In the genomic region with DNA sequence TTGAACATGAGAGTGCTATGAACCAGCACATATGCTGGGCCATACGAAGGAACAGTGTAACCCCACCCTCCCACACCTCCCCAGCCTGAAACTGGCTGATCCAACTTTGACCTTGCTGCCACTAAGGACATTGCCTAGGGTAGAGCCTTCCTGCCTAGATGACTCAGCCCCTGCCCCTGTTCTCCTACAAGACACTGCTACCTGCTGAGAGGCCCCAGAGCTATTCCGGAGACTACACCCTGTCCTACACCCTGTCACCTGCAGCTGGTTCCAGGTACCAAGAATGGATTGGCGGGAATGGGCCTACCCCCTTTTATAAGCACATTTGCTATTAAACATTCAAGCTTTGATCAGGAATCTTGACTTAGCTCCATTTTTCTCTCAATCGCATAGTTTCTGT, we compare ENCODE assay signal across 22 mouse cellular contexts. TPM values are rescaled to one million over a fixed set of nuclear protein-coding genes. Genes with fewer than 3 reads are reported as not detected.
A peak's percentile ranks its signal among the peaks of the same experiment; 100 is the strongest.
DNase-seq lines count a peak whose midpoint lies in the region; ATAC-seq and TF ChIP-seq lines count a peak whose summit lies in the region.
"Had no signal": no experiment of that assay in that cellular context is flagged by ENCODE, and none has a peak within 500 bp of the region (broad histone marks: within the 10 kb centered on the region; RNA-seq: fewer than 3 reads in every experiment).

No protein-coding gene starts in this region.

- H3K4me3 ChIP-seq in ES-Bruce4 (ENCODE audit: low read depth, low read length), result no peak overlapping the region
- H3K4me3 ChIP-seq: erythroblast, embryonic 14.5 days; forebrain, embryonic 10.5 days; forebrain, embryonic 12.5 days had no signal

- 0 out of 2 replicates have a peak overlapping the region, but pooled peaks have one; percentile 14 for H3K27ac ChIP-seq in ES-Bruce4 (ENCODE audit: insufficient read depth, low read length)
- H3K27ac ChIP-seq: forebrain, embryonic 10.5 days; forebrain, embryonic 12.5 days had no signal

- TF ChIP-seq CTCF in ES-Bruce4 (IDR thresholded peaks at IDR 0.05; ENCODE audit: low read depth, low read length), result no peak

- H3K27me3 ChIP-seq in ES-Bruce4 (ENCODE audit: control insufficient read depth, insufficient read depth, low read length, poor library complexity, severe bottlenecking), result no peaks in the 10 kb centered on the region
- H3K27me3 ChIP-seq: forebrain, embryonic 12.5 days; Patski had no signal

- no peaks in the 10 kb centered on the region for H3K4me1 ChIP-seq in ES-Bruce4 (ENCODE audit: control insufficient read depth, insufficient read depth, low read length)
- H3K4me1 ChIP-seq: forebrain, embryonic 12.5 days had no signal

- no peak for ATAC-seq in erythroblast, adult 5-6 weeks (replicated peaks; ENCODE audit: low FRiP score, poor library complexity, severe bottlenecking)
- ATAC-seq: activated CD4-positive, CD25-positive, alpha-beta regulatory T cell, adult 4 months; forebrain, embryonic 14.5 days; forebrain, embryonic 16.5 days; Patski had no signal

- H3K9ac ChIP-seq in ES-Bruce4 (ENCODE audit: low read depth, poor library complexity, severe bottlenecking), result no peak overlapping the region
- H3K9ac ChIP-seq: forebrain, embryonic 12.5 days had no signal

- TF ChIP-seq EP300 in ES-Bruce4 (IDR thresholded peaks at IDR 0.05; ENCODE audit: insufficient read depth, low read depth, low read length), result no peak

- H3K9me3 ChIP-seq in ES-Bruce4 (replicated peaks; ENCODE audit: control insufficient read depth, insufficient read depth, low read length, poor library complexity, severe bottlenecking), result no peaks in the 10 kb centered on the region; the same call in 1 of the 2 replicates
- H3K9me3 ChIP-seq: forebrain, embryonic 10.5 days; forebrain, embryonic 12.5 days; G1E had no signal

- TF ChIP-seq POLR2A in ES-Bruce4 (IDR thresholded peaks at IDR 0.05; ENCODE audit: insufficient read depth, low read length), result no peak

- DNase-seq in ES-CJ7 (ENCODE audit: low read depth, low spot score), result peak; percentile 50
- peak; percentile 63 for DNase-seq in R1 (ENCODE audit: low read depth, low spot score)
- no peak for DNase-seq in layer of hippocampus, adult 9-10 months (ENCODE audit: low spot score)
- no peak for DNase-seq in ovary, postnatal 14 days (ENCODE audit: low spot score)
- DNase-seq: adrenal gland, adult 8-10 months; adrenal gland, postnatal 14 days; adrenal gland, postnatal 36 days; cerebellum, adult 11-12 months; cerebellum, adult 2 months; cerebellum, adult 9-10 months; cerebellum, postnatal 10 days; cerebellum, postnatal 25 days had no signal

- H3K36me3 ChIP-seq in ES-Bruce4 (ENCODE audit: control insufficient read depth, insufficient read depth, low read length, poor library complexity, severe bottlenecking), result no peaks in the 10 kb centered on the region
- H3K36me3 ChIP-seq: forebrain, embryonic 10.5 days; forebrain, embryonic 12.5 days; G1E had no signal

RNA-seq across cellular contexts. Expression of a gene that starts 13.9 kb away (rescaled TPM):
- polyA plus RNA-seq in ES-Bruce4 (2011; ENCODE audit: insufficient read depth, insufficient read length, low read depth, missing spikeins), result 13.6 and 16.5 TPM in 2 replicates
- not detected in 2 replicates for total RNA-seq in erythroblast, adult 5-6 weeks (2015; ENCODE audit: low replicate concordance)
- total RNA-seq in erythroblast, adult 5-6 weeks (2017; ENCODE audit: low replicate concordance), result not detected in 2 replicates
- polyA plus RNA-seq: erythroblast, embryonic 14.5 days; G1E had no signal

Comparison
In these comparisons a context has a peak if more than half of its experiments do, and no peak if none do; other contexts are left out.
1. DNase-seq: peak in ES-CJ7 (single experiment) and R1 (single experiment); none in layer of hippocampus, adult 9-10 months (single experiment) and ovary, postnatal 14 days (single experiment).